Mouse (Mus musculus): ENCODE results near the gene Gde1. TPM values are rescaled to one million over a fixed set of nuclear protein-coding genes. Genes with fewer than 3 reads are reported as not detected.

The Gde1 gene
- total RNA-seq (2021) = 100 to 1,000 TPM; 276 to 281 TPM

GRCm38 (mm10) chr7:118705101-118705961, at the start of gene Gde1:
Gene Gde1 (minus strand): TSS chr7:118705778.
- peak; percentile 90 to 96 for DNase-seq (ENCODE audit: extremely low spot score in 1 of 2, low spot score in 2 of 2)
- intact Hi-C loops (cut with DNase I) = no loop called here

- intact Hi-C loops (cut with DNase I) = no loop called here
- DNase-seq (ENCODE audit: extremely low spot score in 1 of 2, low spot score in 2 of 2) = no peak
Observed at GRCm38 (mm10) chr7:118751625-118752024, 46.0 kb upstream of the Gde1 start.

GRCm38 (mm10) chr7:118749706-118750105, 44.1 kb upstream of the Gde1 start:
- intact Hi-C loops (cut with DNase I) = no loop called here

GRCm38 (mm10) chr7:118747891-118748672, 42.5 kb upstream of the Gde1 start:
- intact Hi-C loops (cut with DNase I) = no loop called here
- DNase-seq (ENCODE audit: extremely low spot score in 1 of 2, low spot score in 2 of 2) = peak; percentile 34 to 38

More at GRCm38 (mm10) chr7:118749706-118750105, 44.1 kb upstream of the Gde1 start:
- DNase-seq (ENCODE audit: extremely low spot score in 1 of 2, low spot score in 2 of 2) = no peak

GRCm38 (mm10) chr7:118744766-118745165, 39.2 kb upstream of the Gde1 start:
- no peak for DNase-seq (ENCODE audit: extremely low spot score in 1 of 2, low spot score in 2 of 2)
- intact Hi-C loops (cut with DNase I) = no loop called here

- intact Hi-C loops (cut with DNase I) = no loop called here
- no peak for DNase-seq (ENCODE audit: extremely low spot score in 1 of 2, low spot score in 2 of 2)
Observed at GRCm38 (mm10) chr7:118742278-118742677, 36.7 kb upstream of the Gde1 start.

- intact Hi-C loops (cut with DNase I) = no loop called here
- DNase-seq (ENCODE audit: extremely low spot score in 1 of 2, low spot score in 2 of 2) = peak; percentile 97 to 99
Observed at GRCm38 (mm10) chr7:118740532-118741338, 35.2 kb upstream of the Gde1 start.

GRCm38 (mm10) chr7:118739975-118740531, 34.5 kb upstream of the Gde1 start, which contains the start of gene Vps35l:
Gene Vps35l (plus strand): TSS chr7:118740226.
- intact Hi-C loops (cut with DNase I) = no loop called here
- DNase-seq (ENCODE audit: extremely low spot score in 1 of 2, low spot score in 2 of 2) = peak; percentile 82 to 89

GRCm38 (mm10) chr7:118738730-118739129, 33.2 kb upstream of the Gde1 start:
- DNase-seq (ENCODE audit: extremely low spot score in 1 of 2, low spot score in 2 of 2) = no peak
- intact Hi-C loops (cut with DNase I) = no loop called here

- intact Hi-C loops (cut with DNase I) = no loop called here
- no peak for DNase-seq (ENCODE audit: extremely low spot score in 1 of 2, low spot score in 2 of 2)
Observed at GRCm38 (mm10) chr7:118733225-118733624, 27.6 kb upstream of the Gde1 start.

GRCm38 (mm10) chr7:118731781-118732180, 26.2 kb upstream of the Gde1 start:
- DNase-seq (ENCODE audit: extremely low spot score in 1 of 2, low spot score in 2 of 2) = no peak
- intact Hi-C loops (cut with DNase I) = no loop called here

- no peak for DNase-seq (ENCODE audit: extremely low spot score in 1 of 2, low spot score in 2 of 2)
- intact Hi-C loops (cut with DNase I) = no loop called here
Observed at GRCm38 (mm10) chr7:118728846-118729587, 23.4 kb upstream of the Gde1 start.

- intact Hi-C loops (cut with DNase I) = no loop called here
- no peak for DNase-seq (ENCODE audit: extremely low spot score in 1 of 2, low spot score in 2 of 2)
Observed at GRCm38 (mm10) chr7:118725459-118725858, 19.9 kb upstream of the Gde1 start.

- intact Hi-C loops (cut with DNase I) = no loop called here
- no peak for DNase-seq (ENCODE audit: extremely low spot score in 1 of 2, low spot score in 2 of 2)
Observed at GRCm38 (mm10) chr7:118723927-118724326, 18.3 kb upstream of the Gde1 start.

- intact Hi-C loops (cut with DNase I) = no loop called here
- DNase-seq (ENCODE audit: extremely low spot score in 1 of 2, low spot score in 2 of 2) = no peak
Observed at GRCm38 (mm10) chr7:118718066-118718465, 12.5 kb upstream of the Gde1 start.

GRCm38 (mm10) chr7:118714873-118715272, 9.3 kb upstream of the Gde1 start:
- intact Hi-C loops (cut with DNase I) = no loop called here

GRCm38 (mm10) chr7:118712228-118713173, 6.9 kb upstream of the Gde1 start, which contains the start of gene Ccp110:
Gene Ccp110 (plus strand): TSS chr7:118712552.
- intact Hi-C loops (cut with DNase I) = no loop called here
- peak; percentile 95 for DNase-seq (ENCODE audit: extremely low spot score in 1 of 2, low spot score in 2 of 2)

More at GRCm38 (mm10) chr7:118714873-118715272, 9.3 kb upstream of the Gde1 start:
- no peak for DNase-seq (ENCODE audit: extremely low spot score in 1 of 2, low spot score in 2 of 2)

Measured in left cerebral cortex, postnatal 10 days (tissue).